Mouse (Mus musculus): ENCODE results near the gene Pdhb.

Pdhb gene

GRCm38 (mm10) chr14:8190556-8190955, 17.7 kb upstream of the Pdhb start:
- no peak for DNase-seq (ENCODE audit: low read depth)

DNA sequence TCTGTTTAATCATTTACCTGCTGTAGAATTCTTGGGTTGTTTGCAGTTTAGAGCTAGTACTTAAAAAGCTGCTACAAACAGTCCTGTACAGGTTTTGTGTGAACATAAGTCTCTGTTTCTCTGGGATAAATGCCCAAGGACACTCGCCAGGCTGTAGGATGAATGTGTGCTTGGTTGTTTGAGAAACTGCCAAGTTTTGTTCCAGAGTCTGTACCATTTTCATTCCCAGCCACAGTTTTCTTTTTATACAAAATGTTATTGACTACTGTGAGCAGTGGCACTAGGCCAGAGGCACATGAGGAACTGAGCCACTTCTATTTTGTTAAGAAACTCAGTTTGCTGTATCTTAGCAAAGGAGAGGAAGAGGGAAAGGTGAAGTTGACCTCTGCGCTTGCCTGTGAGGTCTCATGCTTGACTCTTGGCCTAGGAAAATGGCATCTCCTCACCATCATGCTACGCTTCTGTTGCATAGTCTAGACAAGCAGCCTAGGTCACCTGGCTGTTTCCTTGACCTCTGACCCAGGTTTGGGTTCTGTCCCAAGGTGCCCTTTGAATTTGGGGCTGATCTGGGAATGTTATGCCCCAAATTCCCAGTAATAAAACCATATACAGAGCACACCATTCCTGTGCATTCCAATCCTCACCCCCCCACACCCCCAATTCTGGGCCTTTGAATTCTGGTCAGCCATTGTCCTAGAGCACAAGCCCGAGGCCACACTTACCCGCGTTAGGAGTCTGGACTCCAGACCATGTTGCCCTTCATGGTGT, 13.6 kb upstream of the Pdhb start:
- no peak for DNase-seq (ENCODE audit: low read depth)

DNA sequence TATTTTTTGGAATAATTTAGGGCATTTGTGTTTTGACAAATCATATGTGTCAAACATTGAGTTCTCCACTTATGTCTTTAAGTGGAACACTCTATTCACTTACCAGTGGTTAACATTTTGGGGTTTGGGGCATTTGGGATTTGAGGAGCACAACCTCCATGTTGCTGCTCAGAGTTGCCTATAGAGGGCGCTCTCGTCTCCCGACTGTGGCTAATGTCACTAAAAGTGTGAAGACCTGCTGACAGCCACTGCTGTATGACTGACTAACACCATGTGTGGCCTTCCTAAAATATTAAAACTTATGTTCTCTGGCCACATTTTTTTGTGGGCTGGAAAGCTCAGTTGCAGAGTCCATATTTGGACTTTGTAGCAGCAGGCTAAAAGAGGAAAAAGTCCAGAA, 10.5 kb upstream of the Pdhb start:
- DNase-seq (ENCODE audit: low read depth): no peak

GRCm38 (mm10) chr14:8180371-8181035, 7.7 kb upstream of the Pdhb start:
- DNase-seq (ENCODE audit: low read depth): no peak

DNA sequence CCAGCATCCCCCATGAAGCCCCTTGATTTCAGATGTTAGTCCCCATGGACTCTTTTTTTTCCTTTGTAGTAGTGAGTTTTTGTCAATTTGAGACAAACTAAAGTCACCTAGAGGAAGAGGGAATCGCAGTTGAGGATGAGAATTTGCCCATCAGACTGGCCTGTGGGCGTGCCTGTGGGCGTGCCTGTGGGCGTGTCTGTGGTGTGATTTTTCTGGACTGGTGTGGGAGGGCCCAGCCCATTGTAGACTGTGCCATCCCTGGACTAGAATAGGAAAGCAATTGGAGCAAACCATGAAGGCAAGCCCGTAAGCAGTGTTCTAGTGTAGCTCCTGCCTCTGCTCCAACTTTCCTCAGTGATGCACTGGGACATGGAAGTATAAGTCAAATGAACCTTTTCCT, 3.4 kb upstream of the Pdhb start:
- DNase-seq (ENCODE audit: low read depth): no peak

- no peak for DNase-seq (ENCODE audit: low read depth)
Observed at GRCm38 (mm10) chr14:8174634-8175033, 1.8 kb upstream of the Pdhb start.

- peak; percentile 83 for DNase-seq (ENCODE audit: low read depth)
Observed at GRCm38 (mm10) chr14:8173542-8174250, 871 bp upstream of the Pdhb start.

- no peak for DNase-seq (ENCODE audit: low read depth)
Observed at GRCm38 (mm10) chr14:8164463-8164862, 8.4 kb downstream of the Pdhb start.

- no peak for DNase-seq (ENCODE audit: low read depth)
Observed at GRCm38 (mm10) chr14:8161777-8162176, 11.0 kb downstream of the Pdhb start.

DNA sequence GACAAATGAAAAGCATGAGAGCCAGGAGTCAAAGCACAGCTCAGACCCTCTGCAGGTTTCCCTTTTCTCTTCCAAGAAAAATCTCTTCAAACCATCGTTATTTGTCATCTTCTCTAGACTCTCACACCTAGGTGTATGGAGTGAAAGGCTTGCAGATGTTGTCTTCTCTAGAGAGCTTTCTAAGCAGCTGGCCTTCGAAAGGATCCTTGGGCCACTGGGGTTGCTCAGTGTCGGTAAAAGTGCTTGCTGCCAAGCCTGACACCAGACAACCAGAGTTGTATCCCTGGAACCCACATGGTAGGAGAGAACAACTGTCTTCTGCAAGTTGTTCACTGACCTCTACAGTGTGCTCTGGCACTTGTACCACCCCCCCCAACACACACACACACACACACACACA, 13.7 kb downstream of the Pdhb start:
- DNase-seq (ENCODE audit: low read depth): no peak

- no peak for DNase-seq (ENCODE audit: low read depth)
Observed at GRCm38 (mm10) chr14:8158721-8159120, 14.1 kb downstream of the Pdhb start.

DNA sequence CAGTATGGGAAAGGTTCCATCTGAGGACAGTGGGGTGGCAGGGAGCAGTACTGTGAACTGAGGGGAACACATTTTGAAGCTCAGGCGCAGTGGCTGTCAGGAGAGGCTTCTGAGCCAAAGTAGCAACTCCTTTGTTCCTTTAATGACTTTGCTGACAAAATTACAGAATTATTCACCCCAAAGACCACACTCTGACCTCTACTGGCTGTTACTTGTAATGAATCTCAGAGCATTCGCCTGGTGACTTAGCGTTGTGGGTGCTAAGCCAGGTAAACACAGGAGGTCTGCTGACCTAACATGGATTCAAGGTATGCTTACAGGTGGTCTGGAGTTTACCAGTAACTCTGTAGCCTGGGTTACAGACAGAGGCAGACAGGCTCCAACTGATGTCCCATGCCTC, 15.9 kb downstream of the Pdhb start:
- peak; percentile 42 for DNase-seq (ENCODE audit: low read depth)

- no peak for DNase-seq (ENCODE audit: low read depth)
Observed at GRCm38 (mm10) chr14:8154072-8154471, 18.8 kb downstream of the Pdhb start.

DNA sequence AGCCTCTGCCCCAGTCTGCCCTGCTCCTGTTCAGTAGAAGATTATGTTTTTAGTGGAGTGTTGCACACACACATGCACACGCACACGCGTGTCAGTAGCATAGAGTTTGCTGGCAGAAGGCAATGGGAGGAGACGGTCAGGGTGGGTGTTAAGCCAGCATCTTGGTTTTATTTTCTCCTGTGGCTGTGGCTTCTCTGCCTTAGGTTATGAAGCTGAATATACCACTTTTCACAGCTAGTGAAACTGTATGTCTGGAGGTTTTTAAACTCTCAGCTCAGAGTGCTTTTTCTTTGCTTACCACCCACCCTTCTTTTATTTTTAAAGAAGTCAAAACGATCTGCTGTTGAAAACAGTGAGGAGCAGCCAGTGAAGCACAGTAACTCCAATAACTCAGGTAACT, 21.1 kb downstream of the Pdhb start:
- DNase-seq (ENCODE audit: low read depth): no peak

DNA sequence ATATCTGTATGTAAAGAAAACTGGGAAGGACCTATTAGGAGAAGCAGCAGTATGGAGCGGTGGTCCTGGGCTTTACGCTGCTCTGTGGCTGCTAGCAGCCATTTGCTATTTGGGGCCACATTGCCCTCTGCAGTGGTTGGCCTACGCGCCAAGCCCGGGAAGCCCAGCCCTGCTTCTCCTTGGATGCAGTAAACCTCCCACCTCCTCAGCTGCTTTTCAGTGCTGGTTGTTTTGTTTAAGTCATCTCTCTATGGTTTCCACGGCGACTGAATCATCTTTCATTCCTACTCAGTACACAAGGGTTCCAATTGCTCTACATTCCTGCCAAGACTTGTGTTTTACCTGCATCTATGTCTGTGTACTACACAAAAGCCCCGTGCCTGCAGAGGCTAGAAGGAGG, 24.0 kb downstream of the Pdhb start:
- DNase-seq (ENCODE audit: low read depth): no peak

DNA sequence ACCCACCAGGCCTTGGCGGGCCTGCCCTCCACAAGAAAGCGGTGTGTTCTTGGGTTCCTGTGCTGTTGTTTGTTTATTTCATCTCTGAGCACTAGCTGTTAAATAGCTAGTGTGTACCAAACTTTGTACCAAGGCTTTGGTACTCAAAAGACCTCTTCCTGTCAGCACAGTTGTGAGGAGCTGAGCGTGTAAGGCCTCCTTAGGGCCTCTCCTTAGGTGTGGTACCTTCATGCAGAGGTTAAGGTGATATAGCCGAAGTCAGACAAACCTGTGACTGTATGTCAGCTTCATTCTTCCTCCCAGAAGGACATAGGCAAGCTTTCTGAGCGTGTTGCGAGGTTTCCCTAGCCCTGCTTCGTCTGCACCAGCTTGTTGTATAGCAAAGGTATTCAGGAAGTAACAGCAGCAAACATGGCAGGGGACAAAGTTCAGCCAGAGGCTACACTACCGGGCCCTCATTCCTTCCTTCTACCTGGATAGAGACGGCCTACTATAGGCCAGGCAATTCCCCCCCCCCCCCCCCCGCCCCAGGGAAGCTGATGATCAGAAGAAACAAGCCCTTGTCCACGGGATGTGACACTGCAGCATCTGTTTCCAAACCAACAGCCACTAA, 26.1 kb downstream of the Pdhb start:
- DNase-seq (ENCODE audit: low read depth): no peak

GRCm38 (mm10) chr14:8145594-8146558, 26.9 kb downstream of the Pdhb start:
- DNase-seq (ENCODE audit: low read depth): no peak

DNA sequence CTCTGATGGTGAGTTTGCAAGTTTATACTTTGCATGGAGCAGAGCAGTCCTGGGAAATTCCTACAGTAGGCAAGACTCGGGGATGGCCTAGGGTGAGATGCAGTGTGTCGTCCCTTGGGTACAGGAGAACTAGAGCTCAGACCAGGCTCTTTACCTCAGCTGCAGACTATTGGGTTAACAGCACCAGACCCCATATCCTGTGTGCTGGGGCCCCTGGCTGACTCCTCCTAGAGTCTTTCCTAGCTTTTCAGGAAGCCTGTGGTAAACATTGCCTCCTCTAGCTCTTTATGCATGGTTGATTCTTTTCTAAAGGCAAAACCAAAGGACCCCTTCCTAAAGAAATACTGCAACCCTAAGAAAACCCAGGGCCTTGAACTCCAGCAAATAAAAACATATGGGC, 31.7 kb downstream of the Pdhb start:
- DNase-seq (ENCODE audit: low read depth): no peak

DNA sequence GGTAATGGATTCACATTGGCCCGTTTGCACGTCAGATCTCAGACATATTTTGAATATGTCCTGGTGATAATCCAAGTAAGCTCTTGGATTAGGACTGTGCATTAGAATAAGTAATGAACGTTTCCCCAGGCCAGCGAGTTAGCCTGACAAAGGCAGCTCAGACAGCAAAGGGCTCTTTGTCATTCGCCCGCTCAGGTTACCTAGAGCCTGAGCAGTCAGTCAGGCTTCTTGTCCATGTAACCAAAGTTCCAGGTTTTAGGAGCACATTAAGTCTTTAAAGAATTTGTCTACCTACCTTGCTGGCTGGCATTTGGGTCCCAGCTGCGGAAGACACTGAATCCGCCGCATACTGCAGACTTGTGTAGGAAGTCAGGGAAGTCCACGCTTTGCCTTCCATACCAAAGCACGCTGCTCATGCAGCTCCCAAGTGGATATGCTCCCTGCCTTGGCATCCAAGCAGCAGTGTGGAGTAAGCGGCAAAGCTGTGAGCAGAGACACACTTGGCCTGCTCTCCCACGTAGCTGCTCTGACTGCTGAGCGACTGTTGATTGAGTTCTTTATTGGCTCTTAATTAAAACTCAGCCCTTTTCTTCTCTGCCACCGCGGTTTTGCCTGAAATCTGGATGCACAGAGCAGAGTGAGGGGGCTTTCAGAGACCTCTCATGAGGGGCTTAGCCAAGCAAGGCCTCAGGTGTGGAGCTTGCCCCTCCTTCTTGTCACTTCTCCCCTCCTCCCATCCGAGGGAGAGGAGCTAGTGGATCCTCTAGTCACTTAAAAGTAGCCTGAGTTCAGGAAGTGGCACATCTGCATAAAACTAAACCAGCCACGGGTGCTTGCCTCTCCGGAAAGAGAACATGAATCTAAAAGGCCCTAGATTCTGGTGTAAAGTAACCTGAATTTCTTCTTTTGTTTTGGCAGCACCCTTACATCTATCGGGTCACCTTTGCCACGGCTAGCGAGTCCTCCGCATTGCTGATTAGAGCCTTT, 32.8 kb downstream of the Pdhb start:
- DNase-seq (ENCODE audit: low read depth): no peak

DNA sequence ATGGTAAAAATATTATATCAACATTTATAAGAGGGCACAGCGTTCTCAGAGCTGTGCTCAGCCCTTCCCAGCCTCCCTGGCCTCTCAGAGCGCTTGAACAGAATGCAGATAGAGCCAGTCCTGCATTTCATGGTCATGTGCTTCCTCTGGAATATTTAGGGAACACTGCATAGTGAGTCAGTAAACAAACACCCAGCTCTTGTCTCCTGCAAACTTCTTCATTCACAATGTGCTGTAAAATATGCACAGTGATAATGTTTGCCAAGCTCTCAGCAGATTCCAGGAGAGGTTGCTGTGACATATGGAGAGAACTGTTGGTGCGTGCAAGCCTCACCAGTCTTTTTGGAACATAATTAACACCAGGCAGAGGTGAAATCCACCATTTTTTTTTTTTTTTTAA, 37.7 kb downstream of the Pdhb start:
- DNase-seq (ENCODE audit: low read depth): no peak

Measured in naive thymus-derived CD4-positive, alpha-beta T cell, adult 2 months (primary cell).